Mouse (Mus musculus) spleen, postnatal 4 days (tissue): ENCODE data around the gene Vmn1r16.
"Not testable (repeated sequence)": the region's sequence is repeated elsewhere in the genome, so short reads cannot be mapped to it uniquely, and the experiment has no call there.

ENCODE experiments used
- DNase-seq, 2 experiments: peaks; one replicate each; pipeline ENCODE4 v3.0.0; 2022; ENCODE audit warnings: low spot score in 2 of 2

Gene Vmn1r16

DNA sequence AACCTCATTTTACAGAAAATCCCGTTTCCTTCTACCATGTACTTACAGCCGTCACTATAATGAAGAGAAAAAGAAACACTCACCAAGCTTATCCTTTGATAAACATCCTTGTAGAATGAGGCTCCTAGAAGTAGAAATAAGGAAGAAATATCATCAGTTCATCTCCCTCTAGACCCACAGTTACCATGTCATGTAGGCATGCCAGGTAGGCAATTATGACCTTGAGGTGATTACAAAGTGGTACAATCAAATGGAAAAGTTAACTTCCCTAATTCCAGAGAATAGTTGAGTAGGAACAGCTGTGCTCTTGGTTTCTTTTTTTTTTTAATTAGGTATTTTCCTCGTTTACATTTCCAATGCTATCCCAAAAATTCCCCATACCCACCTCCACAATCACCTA, at the start of gene Vmn1r16:
Vmn1r16 (minus strand) TSS at position 101 of the 400 bp plus-strand sequence.
- no peak for DNase-seq

GRCm38 (mm10) chr6:57367496-57367895, 38.2 kb upstream of the Vmn1r16 start:
- DNase-seq: no peak

GRCm38 (mm10) chr6:57365866-57366265, 36.6 kb upstream of the Vmn1r16 start:
- not testable (repeated sequence) for DNase-seq

- DNase-seq: no peak
Measured at GRCm38 (mm10) chr6:57363627-57364026, 34.3 kb upstream of the Vmn1r16 start, which contains the start of gene Vmn1r17. Vmn1r17 (minus strand) TSS chr6:57363727.

GRCm38 (mm10) chr6:57356864-57357263, 27.6 kb upstream of the Vmn1r16 start:
- no peak for DNase-seq

- no peak for DNase-seq
Measured at GRCm38 (mm10) chr6:57326176-57326575, 3.1 kb downstream of the Vmn1r16 start.

DNA sequence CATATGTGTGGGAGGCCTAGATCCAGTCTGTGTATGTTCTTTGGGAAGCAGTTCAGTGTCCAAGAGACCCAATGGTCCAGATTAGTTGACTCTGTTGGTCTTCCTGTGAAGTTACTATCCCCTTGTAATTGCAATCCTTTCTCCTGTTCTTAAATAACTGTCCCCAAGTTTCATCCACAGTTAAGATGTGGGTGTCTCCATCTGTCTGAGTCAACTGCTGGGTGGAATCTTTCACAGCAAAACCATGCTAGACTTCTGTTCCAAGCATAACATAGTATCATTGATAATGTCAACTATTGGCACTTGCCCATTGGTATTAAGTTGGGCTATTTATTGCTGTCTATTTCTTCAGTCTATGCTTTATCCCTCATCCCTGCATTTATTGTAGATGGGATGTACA, 50.3 kb downstream of the Vmn1r16 start:
- no peak for DNase-seq

DNA sequence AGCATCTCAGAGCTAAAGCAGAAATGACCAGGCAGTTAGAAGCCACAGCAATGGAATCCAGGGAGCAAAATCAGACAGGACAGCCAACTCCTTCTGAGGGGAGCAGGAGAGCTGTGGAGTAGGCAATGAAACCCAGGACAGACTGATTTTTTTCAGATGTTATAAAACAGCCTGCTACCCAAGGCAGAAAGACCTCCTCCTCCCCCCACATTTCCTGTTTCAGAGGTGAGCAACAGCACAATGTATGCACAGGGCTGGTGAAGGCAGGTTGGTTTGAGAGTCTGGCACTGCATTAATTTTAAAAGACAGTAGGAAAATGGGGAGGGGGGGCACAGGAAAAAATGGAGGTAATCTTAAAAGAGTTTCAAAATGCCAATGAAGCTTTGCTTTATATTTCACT, 56.8 kb downstream of the Vmn1r16 start:
- no peak for DNase-seq

GRCm38 (mm10) chr6:57271881-57272280, 57.4 kb downstream of the Vmn1r16 start:
- DNase-seq: no peak
